Mouse (Mus musculus): Measurements from ENCODE around the gene Phlpp2. TPM values are rescaled to one million over a fixed set of nuclear protein-coding genes. Genes with fewer than 3 reads are reported as not detected.
"Not testable (repeated sequence)": the region's sequence is repeated elsewhere in the genome, so short reads cannot be mapped to it uniquely, and the experiment has no call there.

Phlpp2 gene
- polyA plus RNA-seq, 1 experiment from 2014 or later: 2.6 TPM

DNA sequence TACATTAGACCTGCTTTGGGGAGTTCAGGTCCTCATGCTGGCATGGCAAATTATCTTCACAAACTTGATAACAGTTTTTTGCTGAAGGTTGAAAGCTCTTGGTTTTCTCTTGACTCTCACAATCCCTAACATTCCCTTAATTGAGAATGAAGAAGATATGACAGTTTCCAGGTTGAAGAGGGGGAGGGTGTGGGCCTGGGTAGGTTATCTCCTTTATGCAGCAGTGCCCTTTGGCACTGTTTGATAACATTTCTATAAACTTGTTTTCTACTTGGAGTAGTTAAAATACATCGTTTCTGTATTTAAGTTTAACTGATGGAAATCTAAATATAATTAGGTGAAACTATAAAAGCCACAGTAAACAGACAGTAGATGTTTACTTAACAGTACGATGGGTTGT is 3.5 kb upstream of the Phlpp2 start:
- H3K27me3 ChIP-seq (ENCODE audit: insufficient read depth, low read length): no peaks in the 10 kb centered on the region
- peaks cover 26% of the 10 kb centered on the region for H3K36me3 ChIP-seq (ENCODE audit: insufficient read depth, low read length)
- ATAC-seq (ENCODE audit: low FRiP score, low TSS enrichment): no peak
- H3K4me2 ChIP-seq (replicated peaks; ENCODE audit: low read depth, low read length): no peak overlapping the region
- H3K9me3 ChIP-seq (ENCODE audit: low read length): no peaks in the 10 kb centered on the region
- 89% methylated on average over 2 of the region's 2 CpGs for WGBS
- H3K27ac ChIP-seq (ENCODE audit: low read length): no peak overlapping the region
- no peak overlapping the region for H3K4me3 ChIP-seq (ENCODE audit: low read length)
- peaks cover 8% of the 10 kb centered on the region for H3K4me1 ChIP-seq (ENCODE audit: insufficient read depth, low read length)
- no peak overlapping the region for H3K9ac ChIP-seq (replicated peaks; ENCODE audit: low read length)

DNA sequence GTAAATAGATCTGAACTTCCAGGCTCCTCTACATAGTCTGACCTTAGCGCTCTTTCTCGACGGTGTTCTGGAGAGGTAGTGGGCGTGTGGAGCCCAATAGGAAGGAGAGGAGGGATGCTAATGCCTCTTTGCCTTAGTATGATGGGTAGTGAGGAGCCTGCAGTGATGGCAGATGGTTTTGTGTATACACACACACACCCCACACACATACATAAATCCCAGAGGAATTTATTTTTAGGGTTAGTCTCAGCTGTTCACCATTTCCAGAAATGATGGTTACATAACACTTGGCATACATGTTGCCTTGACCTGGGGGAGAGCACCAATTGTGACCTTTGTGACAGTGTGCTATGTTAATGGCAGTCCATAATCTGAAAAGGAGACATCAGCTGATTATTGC is 2.8 kb upstream of the Phlpp2 start:
- Histone ChIP-seq H3K27me3 (ENCODE audit: insufficient read depth, low read length) (no peaks in the 10 kb centered on the region), H3K36me3 (ENCODE audit: insufficient read depth, low read length) (peaks cover 19% of the 10 kb centered on the region), H3K9ac (replicated peaks; ENCODE audit: low read length) (no peak overlapping the region), H3K4me2 (replicated peaks; ENCODE audit: low read depth, low read length) (no peak overlapping the region), H3K4me1 (ENCODE audit: insufficient read depth, low read length) (peaks cover 8% of the 10 kb centered on the region), H3K27ac (ENCODE audit: low read length) (no peak overlapping the region), H3K9me3 (ENCODE audit: low read length) (no peaks in the 10 kb centered on the region), H3K4me3 (ENCODE audit: low read length) (no peak overlapping the region)
- 85% methylated on average over 4 of the region's 4 CpGs for WGBS
- no peak for ATAC-seq (ENCODE audit: low FRiP score, low TSS enrichment)

DNA sequence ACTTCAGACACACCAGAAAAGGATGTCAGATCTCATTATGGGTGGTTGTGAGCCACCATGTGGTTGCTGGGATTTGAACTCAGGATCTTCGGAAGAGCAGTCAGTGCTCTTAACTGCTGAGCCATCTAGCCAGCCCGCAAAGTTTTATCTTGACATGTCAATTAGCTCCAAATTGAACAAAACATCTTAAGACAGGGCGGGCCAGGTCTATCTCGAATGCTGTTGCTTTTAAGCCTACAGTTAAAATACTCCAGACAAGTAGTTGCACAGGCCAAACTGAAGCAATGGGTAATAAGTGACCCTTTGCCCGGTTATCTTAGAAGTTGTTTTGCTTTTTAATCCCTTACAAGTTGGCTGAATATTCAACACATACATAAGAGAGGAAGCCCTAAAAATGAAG is 1.7 kb upstream of the Phlpp2 start:
- Histone ChIP-seq H3K27me3 (ENCODE audit: insufficient read depth, low read length) (no peaks in the 10 kb centered on the region), H3K4me3 (ENCODE audit: low read length) (no peak overlapping the region), H3K36me3 (ENCODE audit: insufficient read depth, low read length) (peaks cover 10% of the 10 kb centered on the region), H3K27ac (ENCODE audit: low read length) (no peak overlapping the region), H3K9me3 (ENCODE audit: low read length) (no peaks in the 10 kb centered on the region), H3K9ac (replicated peaks; ENCODE audit: low read length) (no peak overlapping the region), H3K4me2 (replicated peaks; ENCODE audit: low read depth, low read length) (no peak overlapping the region), H3K4me1 (ENCODE audit: insufficient read depth, low read length) (peaks cover 8% of the 10 kb centered on the region)
- WGBS: 91% methylated on average over 5 of the region's 5 CpGs
- ATAC-seq (ENCODE audit: low FRiP score, low TSS enrichment): no peak

DNA sequence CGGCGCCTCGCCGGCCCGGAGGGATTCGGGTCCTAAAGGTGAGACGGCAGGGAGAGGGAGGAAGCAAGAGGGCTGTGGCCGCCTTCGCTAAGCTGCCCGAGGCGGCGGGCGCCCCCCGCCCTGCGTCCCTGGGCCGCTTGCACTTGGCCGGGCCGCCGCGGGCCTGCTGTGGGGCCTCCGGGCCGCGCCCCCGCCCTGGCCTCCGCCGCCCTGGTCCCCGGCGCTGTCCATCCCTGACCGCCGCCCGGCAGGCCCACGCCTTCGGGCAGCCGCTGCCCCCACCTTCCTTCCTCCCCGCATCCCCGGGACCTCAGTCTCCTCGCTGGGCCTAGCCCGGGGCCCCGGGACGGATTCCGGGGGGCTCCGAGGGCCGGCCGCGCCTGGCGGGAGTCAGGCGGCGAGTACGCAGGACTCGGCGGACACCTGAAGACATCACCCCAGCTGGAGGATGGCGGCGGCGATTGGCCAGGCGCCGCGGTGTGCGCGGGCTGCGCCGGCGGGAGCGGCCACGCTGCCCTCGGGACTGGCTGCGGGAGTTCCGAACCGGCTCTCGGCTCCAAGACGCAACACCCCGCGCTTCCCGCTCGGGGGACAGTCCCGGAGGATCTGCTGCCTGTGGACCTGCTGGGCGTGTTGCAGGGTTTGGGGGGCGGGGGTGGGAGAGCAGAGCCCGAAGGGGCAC is 479 bp downstream of the Phlpp2 start:
- H3K4me1 ChIP-seq (ENCODE audit: insufficient read depth, low read length): peaks cover 8% of the 10 kb centered on the region
- no peaks in the 10 kb centered on the region for H3K9me3 ChIP-seq (ENCODE audit: low read length)
- peak overlapping the region; percentile 96 for H3K4me3 ChIP-seq (ENCODE audit: low read length)
- H3K27ac ChIP-seq (ENCODE audit: low read length): peak overlapping the region; percentile 93
- H3K27me3 ChIP-seq (ENCODE audit: insufficient read depth, low read length): no peaks in the 10 kb centered on the region
- peak overlapping the region; percentile 93 for H3K9ac ChIP-seq (replicated peaks; ENCODE audit: low read length)
- H3K36me3 ChIP-seq (ENCODE audit: insufficient read depth, low read length): no peaks in the 10 kb centered on the region
- under 1% methylated on average over 61 of the region's 78 CpGs for WGBS
- peak overlapping the region; percentile 85 for H3K4me2 ChIP-seq (replicated peaks; ENCODE audit: low read depth, low read length)
- peak; percentile 86 for ATAC-seq (ENCODE audit: low FRiP score, low TSS enrichment)

DNA sequence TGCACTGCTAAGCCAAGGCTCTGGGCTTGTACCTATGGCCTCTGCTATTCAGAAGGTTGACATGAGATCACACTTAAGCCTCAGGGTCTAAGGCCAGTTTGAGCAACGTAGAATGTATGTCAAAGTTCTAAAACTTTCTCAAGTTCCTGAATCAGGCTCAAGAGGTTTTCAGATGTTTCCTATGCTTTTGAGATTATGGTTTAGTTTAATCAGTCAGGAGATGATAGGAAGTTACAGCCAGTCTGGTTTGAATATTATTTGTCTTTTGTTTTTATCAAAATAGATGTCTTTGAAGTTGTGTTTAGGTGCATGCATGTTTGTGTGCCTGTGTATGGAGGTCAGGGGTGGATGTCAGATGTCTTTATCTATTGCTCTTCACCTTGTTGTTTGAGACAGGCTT is 2.7 kb downstream of the Phlpp2 start:
- 77% methylated on average over 1 of the region's 1 CpGs for WGBS
- Histone ChIP-seq H3K4me3 (ENCODE audit: low read length) (no peak overlapping the region), H3K4me2 (replicated peaks; ENCODE audit: low read depth, low read length) (no peak overlapping the region), H3K27ac (ENCODE audit: low read length) (no peak overlapping the region), H3K9ac (replicated peaks; ENCODE audit: low read length) (no peak overlapping the region), H3K4me1 (ENCODE audit: insufficient read depth, low read length) (peaks cover 8% of the 10 kb centered on the region), H3K36me3 (ENCODE audit: insufficient read depth, low read length) (no peaks in the 10 kb centered on the region), H3K27me3 (ENCODE audit: insufficient read depth, low read length) (no peaks in the 10 kb centered on the region), H3K9me3 (ENCODE audit: low read length) (no peaks in the 10 kb centered on the region)
- ATAC-seq (ENCODE audit: low FRiP score, low TSS enrichment): no peak

DNA sequence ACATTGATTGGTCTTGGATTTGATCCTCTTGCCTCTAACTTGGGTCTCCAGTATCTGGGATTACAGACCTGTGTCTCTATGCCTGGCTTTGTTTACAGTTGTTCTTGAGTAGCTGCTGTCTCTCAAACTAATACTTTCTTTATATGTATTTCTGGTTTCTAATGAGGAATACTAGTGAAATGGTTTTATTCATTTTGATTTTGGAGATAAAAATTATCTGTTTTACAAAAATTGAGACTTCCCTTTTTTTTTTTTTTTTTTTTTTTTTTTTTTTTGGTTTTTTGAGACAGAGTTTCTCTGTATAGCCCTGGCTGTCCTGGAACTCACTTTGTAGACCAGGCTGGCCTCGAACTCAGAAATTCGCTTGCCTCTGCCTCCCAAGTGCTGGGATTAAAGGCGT is 5.5 kb downstream of the Phlpp2 start:
- not testable (repeated sequence) for H3K9me3 ChIP-seq (ENCODE audit: low read length); H3K4me2 ChIP-seq (replicated peaks; ENCODE audit: low read depth, low read length); H3K4me1 ChIP-seq (ENCODE audit: insufficient read depth, low read length); H3K4me3 ChIP-seq (ENCODE audit: low read length); H3K27ac ChIP-seq (ENCODE audit: low read length); H3K9ac ChIP-seq (replicated peaks; ENCODE audit: low read length); H3K36me3 ChIP-seq (ENCODE audit: insufficient read depth, low read length); ATAC-seq (ENCODE audit: low FRiP score, low TSS enrichment); H3K27me3 ChIP-seq (ENCODE audit: insufficient read depth, low read length)
- WGBS: 97% methylated on average over 3 of the region's 3 CpGs

DNA sequence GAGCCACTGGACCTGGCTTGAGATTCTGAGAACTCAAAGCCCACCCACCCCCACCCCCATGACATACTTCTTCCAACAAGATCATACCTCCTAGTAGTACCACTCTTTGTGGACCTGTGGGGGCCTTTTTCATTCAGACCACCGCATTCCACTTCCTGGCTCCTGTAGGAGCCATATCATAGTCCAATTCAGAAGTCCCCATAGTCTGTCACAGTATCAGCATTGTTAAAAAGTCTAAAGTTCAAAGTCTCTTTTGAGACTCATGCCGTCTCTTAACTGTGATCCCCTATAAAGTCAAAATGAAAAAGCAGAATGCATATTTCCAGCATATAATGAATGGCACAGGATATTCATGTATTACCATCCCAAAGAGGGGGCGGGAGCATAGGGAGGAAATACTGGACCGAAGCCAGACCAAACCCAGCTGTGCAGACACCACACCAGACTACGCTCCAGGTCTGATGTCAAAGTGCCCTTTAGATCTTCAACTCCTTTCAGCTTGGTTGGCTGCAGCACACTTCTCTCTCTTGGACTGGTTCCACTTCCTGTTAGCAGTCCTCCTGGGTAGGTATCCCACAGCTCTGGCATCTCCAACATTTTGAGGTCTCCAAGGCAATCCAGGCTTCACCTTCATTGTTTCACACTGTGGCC is 11.8 kb downstream of the Phlpp2 start:
- Histone ChIP-seq H3K4me1 (ENCODE audit: insufficient read depth, low read length) (no peaks in the 10 kb centered on the region), H3K4me3 (ENCODE audit: low read length) (no peak overlapping the region), H3K4me2 (replicated peaks; ENCODE audit: low read depth, low read length) (no peak overlapping the region), H3K9me3 (ENCODE audit: low read length) (no peaks in the 10 kb centered on the region), H3K27ac (ENCODE audit: low read length) (no peak overlapping the region), H3K9ac (replicated peaks; ENCODE audit: low read length) (no peak overlapping the region), H3K27me3 (ENCODE audit: insufficient read depth, low read length) (no peaks in the 10 kb centered on the region), H3K36me3 (ENCODE audit: insufficient read depth, low read length) (peaks cover 28% of the 10 kb centered on the region)
- WGBS: 76% methylated on average over 5 of the region's 5 CpGs
- no peak for ATAC-seq (ENCODE audit: low FRiP score, low TSS enrichment)

DNA sequence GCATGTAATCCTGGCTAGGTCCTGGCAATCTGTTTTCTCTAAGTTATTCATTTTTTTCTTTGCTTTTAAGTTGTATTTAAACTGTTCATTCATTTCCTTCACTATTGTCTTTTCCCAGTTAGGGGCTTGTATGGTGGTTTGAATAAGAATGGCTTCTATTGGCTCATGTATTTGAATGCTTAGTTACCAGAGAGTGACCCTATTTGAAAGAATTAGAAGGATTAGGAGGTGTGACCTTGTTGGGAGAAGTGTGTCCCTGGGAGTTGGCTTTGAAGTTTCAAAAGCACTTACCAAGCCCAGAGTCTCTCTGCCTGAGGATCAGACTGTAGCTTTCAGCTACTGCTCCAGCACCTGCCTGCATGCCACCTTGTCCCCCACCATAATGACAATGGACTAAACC is 17.0 kb downstream of the Phlpp2 start:
- Histone ChIP-seq H3K36me3 (ENCODE audit: insufficient read depth, low read length) (peaks cover 14% of the 10 kb centered on the region), H3K27me3 (ENCODE audit: insufficient read depth, low read length) (no peaks in the 10 kb centered on the region), H3K4me2 (replicated peaks; ENCODE audit: low read depth, low read length) (no peak overlapping the region), H3K9ac (replicated peaks; ENCODE audit: low read length) (no peak overlapping the region), H3K27ac (ENCODE audit: low read length) (no peak overlapping the region), H3K9me3 (ENCODE audit: low read length) (no peaks in the 10 kb centered on the region), H3K4me3 (ENCODE audit: low read length) (no peak overlapping the region), H3K4me1 (ENCODE audit: insufficient read depth, low read length) (no peaks in the 10 kb centered on the region)
- no peak for ATAC-seq (ENCODE audit: low FRiP score, low TSS enrichment)

DNA sequence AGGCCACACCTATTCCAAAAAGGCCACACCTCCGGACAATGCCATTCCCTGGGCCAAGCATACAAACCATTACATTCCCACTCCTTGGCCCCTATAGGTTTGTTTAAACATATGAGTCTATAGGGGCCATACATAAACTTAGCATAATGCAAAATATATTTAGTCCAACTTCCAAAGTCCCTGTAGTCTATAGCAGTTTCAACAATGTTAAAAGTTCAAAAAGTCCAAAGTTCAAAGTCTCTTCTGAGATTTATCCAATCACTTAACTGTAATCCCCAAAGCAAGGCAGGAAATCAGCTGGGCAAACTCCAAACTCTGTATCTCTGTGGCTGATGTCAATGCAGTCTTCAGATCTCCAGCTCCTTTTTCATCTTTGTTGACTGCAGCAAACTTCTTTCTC is 20.9 kb downstream of the Phlpp2 start:
- Histone ChIP-seq H3K36me3 (ENCODE audit: insufficient read depth, low read length) (peaks cover 13% of the 10 kb centered on the region; the same call in 1 of the 2 replicates), H3K9me3 (ENCODE audit: low read length) (no peaks in the 10 kb centered on the region; the same call in 1 of the 2 replicates), H3K4me2 (replicated peaks; ENCODE audit: low read depth, low read length) (no peak overlapping the region), H3K9ac (replicated peaks; ENCODE audit: low read length) (no peak overlapping the region), H3K27me3 (ENCODE audit: insufficient read depth, low read length) (no peaks in the 10 kb centered on the region), H3K4me1 (ENCODE audit: insufficient read depth, low read length) (no peaks in the 10 kb centered on the region), H3K27ac (ENCODE audit: low read length) (no peak overlapping the region), H3K4me3 (ENCODE audit: low read length) (no peak overlapping the region)
- 100% methylated on average over 1 of the region's 1 CpGs for WGBS
- no peak for ATAC-seq (ENCODE audit: low FRiP score, low TSS enrichment)

DNA sequence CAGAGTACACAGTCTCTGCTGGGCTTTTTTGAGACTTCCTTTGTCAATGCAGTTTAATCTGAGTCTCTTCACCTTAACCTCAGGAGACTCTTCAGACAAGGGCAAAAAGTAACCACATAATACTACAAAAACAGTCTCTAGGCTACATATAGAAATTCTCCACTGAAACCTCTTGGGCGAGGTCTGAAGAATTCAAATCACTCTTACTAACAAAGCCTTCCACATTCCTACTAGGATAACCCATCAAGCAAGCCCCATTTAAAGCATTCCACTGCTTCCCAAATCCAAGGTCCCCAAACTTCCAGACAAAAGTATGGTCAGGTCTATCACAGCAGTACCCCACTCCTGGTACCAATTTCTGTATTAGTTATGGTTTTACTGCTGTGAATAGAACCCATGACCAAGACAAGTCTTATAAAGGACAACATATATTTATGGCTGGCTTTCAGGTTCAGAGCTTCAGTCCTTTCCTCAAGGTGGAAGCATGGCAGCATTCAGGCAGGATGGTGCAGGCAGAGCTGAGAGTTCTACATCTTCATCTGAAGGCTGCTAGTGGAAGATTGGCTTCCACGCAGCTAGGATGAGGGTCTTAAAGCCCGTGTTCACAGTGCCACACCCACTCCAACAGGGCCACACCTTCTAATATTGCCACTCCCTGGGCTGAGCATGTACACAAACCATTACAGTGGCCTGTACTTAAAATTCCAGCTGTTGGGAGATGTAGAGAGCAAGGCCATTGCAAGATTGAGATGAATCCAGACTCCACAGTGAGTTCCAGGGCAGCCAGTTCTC is 22.6 kb downstream of the Phlpp2 start:
- no peak overlapping the region for H3K27ac ChIP-seq (ENCODE audit: low read length)
- peaks cover 9% of the 10 kb centered on the region; the same call in 1 of the 2 replicates for H3K36me3 ChIP-seq (ENCODE audit: insufficient read depth, low read length)
- no peak overlapping the region for H3K4me2 ChIP-seq (replicated peaks; ENCODE audit: low read depth, low read length)
- no peak overlapping the region for H3K4me3 ChIP-seq (ENCODE audit: low read length)
- no peak overlapping the region for H3K9ac ChIP-seq (replicated peaks; ENCODE audit: low read length)
- H3K27me3 ChIP-seq (ENCODE audit: insufficient read depth, low read length): no peaks in the 10 kb centered on the region
- 81% methylated on average over 3 of the region's 3 CpGs for WGBS
- no peaks in the 10 kb centered on the region for H3K4me1 ChIP-seq (ENCODE audit: insufficient read depth, low read length)
- H3K9me3 ChIP-seq (ENCODE audit: low read length): no peaks in the 10 kb centered on the region; the same call in 1 of the 2 replicates
- ATAC-seq (ENCODE audit: low FRiP score, low TSS enrichment): no peak

Data from kidney, embryonic 16.5 days (tissue).